Mouse (Mus musculus): ENCODE data around the gene Slc25a11.
A peak's percentile ranks its signal among the peaks of the same experiment; 100 is the strongest.

DNA sequence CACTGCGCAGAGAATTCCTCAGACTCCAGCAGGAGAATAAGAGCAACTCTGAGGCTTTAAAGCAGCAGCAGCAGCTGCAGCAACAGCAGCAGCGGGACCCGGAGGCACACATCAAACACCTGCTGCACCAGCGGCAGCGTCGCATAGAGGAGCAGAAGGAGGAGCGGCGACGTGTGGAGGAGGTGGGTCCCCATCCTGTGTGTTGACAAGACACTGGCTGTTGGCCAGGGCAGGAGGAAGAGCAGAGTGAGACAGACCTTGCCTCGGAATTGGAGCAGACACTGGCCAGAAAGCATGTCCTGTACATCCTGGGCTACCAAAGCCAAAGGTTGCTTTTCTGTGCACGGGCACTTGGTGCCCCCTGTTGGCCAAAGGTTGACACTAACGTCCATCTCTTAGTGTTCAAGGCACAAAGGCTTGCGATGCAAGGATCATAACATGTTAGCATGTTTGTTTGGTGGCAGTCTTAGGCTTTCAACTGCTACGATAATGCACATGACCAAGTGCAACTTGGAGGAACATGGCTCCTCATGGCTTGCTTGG, 42.2 kb downstream of the Slc25a11 start:
- peak; percentile 47; the same call in 1 of the 2 replicates for TF ChIP-seq CTCF (IDR thresholded peaks at IDR 0.05; ENCODE audit: borderline replicate concordance, control insufficient read depth, extremely low read depth, insufficient read depth, low read length, poor library complexity)
- TF ChIP-seq POLR2A (IDR thresholded peaks at IDR 0.05; ENCODE audit: control insufficient read depth, extremely low read depth, insufficient read depth, low read length, poor library complexity) = no peak

Measured in thymus, adult 2 months (tissue).